Mouse (Mus musculus): Measurements from ENCODE around the gene Rps6kb2. TPM values are rescaled to one million over a fixed set of nuclear protein-coding genes. Genes with fewer than 3 reads are reported as not detected.

Rps6kb2 gene
- polyA plus RNA-seq, 1 experiment from 2014 or later: 51.6 TPM

- Histone ChIP-seq H3K4me2 (ENCODE audit: low read depth, low read length) (peak within 1 kb of the TSS; percentile 44), H3K9ac (ENCODE audit: low read length) (peak within 1 kb of the TSS; percentile 6), H3K4me3 (ENCODE audit: low read length) (peak within 1 kb of the TSS; percentile 8; the same call in 1 of the 2 replicates), H3K4me1 (replicated peaks; ENCODE audit: control insufficient read depth, insufficient read depth, low read length) (peaks cover 7% of the 10 kb centered on the region), H3K9me3 (ENCODE audit: control insufficient read depth, low read length) (no peaks in the 10 kb centered on the region), H3K27me3 (ENCODE audit: control insufficient read depth, insufficient read depth, low read depth, low read length) (no peaks in the 10 kb centered on the region), H3K27ac (ENCODE audit: low read length) (no peak within 1 kb of the TSS), H3K36me3 (ENCODE audit: control insufficient read depth, insufficient read depth, low read length) (no peaks in the 10 kb centered on the region)
- ATAC-seq (ENCODE audit: low read depth): peak; percentile 63
- 5% methylated on average over 11 of the region's 11 CpGs for WGBS
Observed at GRCm38 (mm10) chr19:4175368-4175947, 12.3 kb upstream of the Rps6kb2 start, which contains the start of gene Carns1. Gene Carns1 (minus strand): TSS chr19:4175479.

GRCm38 (mm10) chr19:4172925-4173324 lies 9.8 kb upstream of the Rps6kb2 start:
- Histone ChIP-seq H3K9me3 (ENCODE audit: control insufficient read depth, low read length) (no peaks in the 10 kb centered on the region), H3K27me3 (ENCODE audit: control insufficient read depth, insufficient read depth, low read depth, low read length) (no peaks in the 10 kb centered on the region), H3K36me3 (ENCODE audit: control insufficient read depth, insufficient read depth, low read length) (no peaks in the 10 kb centered on the region), H3K4me3 (ENCODE audit: low read length) (no peak overlapping the region), H3K9ac (ENCODE audit: low read length) (peak overlapping the region; percentile 5; the same call in 1 of the 2 replicates), H3K4me2 (ENCODE audit: low read depth, low read length) (no peak overlapping the region), H3K27ac (ENCODE audit: low read length) (no peak overlapping the region), H3K4me1 (replicated peaks; ENCODE audit: control insufficient read depth, insufficient read depth, low read length) (peaks cover 14% of the 10 kb centered on the region)
- WGBS: 58% methylated on average over 11 of the region's 11 CpGs
- no peak for ATAC-seq (ENCODE audit: low read depth)

DNA sequence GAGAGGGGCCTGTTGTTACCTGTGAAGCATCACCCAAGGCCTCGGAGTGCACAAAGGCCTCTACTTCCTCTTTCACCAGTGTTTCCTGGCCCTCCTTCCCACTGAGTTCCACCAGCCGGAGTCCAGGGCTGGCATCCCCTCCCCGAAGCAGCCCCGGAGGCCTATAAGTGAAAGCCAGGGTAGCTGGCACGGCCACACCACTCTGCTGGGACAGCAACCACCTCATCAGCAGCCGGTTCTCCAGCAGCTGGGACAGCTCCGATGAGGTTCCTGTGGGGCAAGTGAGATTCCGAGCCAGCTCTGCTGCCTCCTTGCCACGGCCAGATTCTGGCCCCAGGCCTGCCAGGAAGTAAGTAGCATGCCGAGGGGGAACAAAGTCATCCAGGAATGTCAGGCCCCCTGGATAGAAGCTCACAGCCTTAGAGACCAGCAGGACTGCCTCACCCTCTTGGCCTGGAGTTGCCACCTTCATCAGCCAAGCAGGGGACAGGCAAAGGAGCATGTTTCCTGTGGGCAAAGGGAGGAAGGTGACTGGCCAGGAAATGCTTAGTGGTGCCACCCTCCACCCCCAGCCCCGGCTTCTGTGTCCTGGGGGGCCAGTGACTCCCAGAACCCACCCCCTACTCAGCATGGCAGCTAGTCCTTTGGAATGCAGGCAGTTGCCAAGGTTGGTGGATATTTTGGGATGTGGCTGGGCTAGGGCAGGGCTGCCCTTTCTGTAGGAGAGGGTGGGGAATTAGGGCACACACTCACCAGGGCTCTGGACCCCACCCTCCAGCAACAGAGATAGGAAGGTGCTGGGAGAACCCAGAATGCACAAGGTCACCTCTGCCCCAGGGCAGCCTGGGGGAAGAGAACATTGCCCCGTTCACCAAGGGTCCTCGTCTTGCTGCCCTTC lies 8.5 kb upstream of the Rps6kb2 start:
- Histone ChIP-seq H3K27me3 (ENCODE audit: control insufficient read depth, insufficient read depth, low read depth, low read length) (no peaks in the 10 kb centered on the region), H3K36me3 (ENCODE audit: control insufficient read depth, insufficient read depth, low read length) (no peaks in the 10 kb centered on the region), H3K4me2 (ENCODE audit: low read depth, low read length) (no peak overlapping the region), H3K9me3 (ENCODE audit: control insufficient read depth, low read length) (no peaks in the 10 kb centered on the region), H3K4me1 (replicated peaks; ENCODE audit: control insufficient read depth, insufficient read depth, low read length) (peaks cover 14% of the 10 kb centered on the region), H3K27ac (ENCODE audit: low read length) (0 out of 2 replicates have a peak overlapping the region, but pooled peaks have one; percentile 27), H3K4me3 (ENCODE audit: low read length) (no peak overlapping the region), H3K9ac (ENCODE audit: low read length) (peak overlapping the region; percentile 25; the same call in 1 of the 2 replicates)
- 49% methylated on average over 13 of the region's 13 CpGs for WGBS
- no peak for ATAC-seq (ENCODE audit: low read depth)

- Histone ChIP-seq H3K27me3 (ENCODE audit: control insufficient read depth, insufficient read depth, low read depth, low read length) (no peaks in the 10 kb centered on the region), H3K9ac (ENCODE audit: low read length) (no peak overlapping the region), H3K27ac (ENCODE audit: low read length) (no peak overlapping the region), H3K4me2 (ENCODE audit: low read depth, low read length) (no peak overlapping the region), H3K4me1 (replicated peaks; ENCODE audit: control insufficient read depth, insufficient read depth, low read length) (peaks cover 14% of the 10 kb centered on the region), H3K4me3 (ENCODE audit: low read length) (no peak overlapping the region), H3K36me3 (ENCODE audit: control insufficient read depth, insufficient read depth, low read length) (no peaks in the 10 kb centered on the region), H3K9me3 (ENCODE audit: control insufficient read depth, low read length) (no peaks in the 10 kb centered on the region)
- 92% methylated on average over 10 of the region's 10 CpGs for WGBS
- no peak for ATAC-seq (ENCODE audit: low read depth)
Observed at GRCm38 (mm10) chr19:4170723-4171392, 7.7 kb upstream of the Rps6kb2 start.

- no peaks in the 10 kb centered on the region for H3K9me3 ChIP-seq (ENCODE audit: control insufficient read depth, low read length)
- WGBS: 5% methylated on average over 27 of the region's 27 CpGs
- peak overlapping the region; percentile 70 for H3K4me2 ChIP-seq (ENCODE audit: low read depth, low read length)
- no peaks in the 10 kb centered on the region for H3K27me3 ChIP-seq (ENCODE audit: control insufficient read depth, insufficient read depth, low read depth, low read length)
- H3K9ac ChIP-seq (ENCODE audit: low read length): peak overlapping the region; percentile 82
- peak overlapping the region; percentile 77 for H3K27ac ChIP-seq (ENCODE audit: low read length)
- ATAC-seq (ENCODE audit: low read depth): peak; percentile 58
- no peaks in the 10 kb centered on the region for H3K36me3 ChIP-seq (ENCODE audit: control insufficient read depth, insufficient read depth, low read length)
- H3K4me3 ChIP-seq (ENCODE audit: low read length): peak overlapping the region; percentile 49
- H3K4me1 ChIP-seq (replicated peaks; ENCODE audit: control insufficient read depth, insufficient read depth, low read length): peaks cover 14% of the 10 kb centered on the region
Observed at GRCm38 (mm10) chr19:4169810-4170209, 6.7 kb upstream of the Rps6kb2 start.

- under 1% methylated on average over 43 of the region's 43 CpGs for WGBS
- no peaks in the 10 kb centered on the region for H3K36me3 ChIP-seq (ENCODE audit: control insufficient read depth, insufficient read depth, low read length)
- peak; percentile 96 for ATAC-seq (ENCODE audit: low read depth)
- H3K9ac ChIP-seq (ENCODE audit: low read length): peak overlapping the region; percentile 82
- H3K27me3 ChIP-seq (ENCODE audit: control insufficient read depth, insufficient read depth, low read depth, low read length): no peaks in the 10 kb centered on the region
- peak overlapping the region; percentile 49 for H3K4me3 ChIP-seq (ENCODE audit: low read length)
- peak overlapping the region; percentile 77 for H3K27ac ChIP-seq (ENCODE audit: low read length)
- H3K4me2 ChIP-seq (ENCODE audit: low read depth, low read length): peak overlapping the region; percentile 70
- H3K4me1 ChIP-seq (replicated peaks; ENCODE audit: control insufficient read depth, insufficient read depth, low read length): peaks cover 14% of the 10 kb centered on the region
- no peaks in the 10 kb centered on the region for H3K9me3 ChIP-seq (ENCODE audit: control insufficient read depth, low read length)
Observed at GRCm38 (mm10) chr19:4169378-4169784, 6.2 kb upstream of the Rps6kb2 start.

DNA sequence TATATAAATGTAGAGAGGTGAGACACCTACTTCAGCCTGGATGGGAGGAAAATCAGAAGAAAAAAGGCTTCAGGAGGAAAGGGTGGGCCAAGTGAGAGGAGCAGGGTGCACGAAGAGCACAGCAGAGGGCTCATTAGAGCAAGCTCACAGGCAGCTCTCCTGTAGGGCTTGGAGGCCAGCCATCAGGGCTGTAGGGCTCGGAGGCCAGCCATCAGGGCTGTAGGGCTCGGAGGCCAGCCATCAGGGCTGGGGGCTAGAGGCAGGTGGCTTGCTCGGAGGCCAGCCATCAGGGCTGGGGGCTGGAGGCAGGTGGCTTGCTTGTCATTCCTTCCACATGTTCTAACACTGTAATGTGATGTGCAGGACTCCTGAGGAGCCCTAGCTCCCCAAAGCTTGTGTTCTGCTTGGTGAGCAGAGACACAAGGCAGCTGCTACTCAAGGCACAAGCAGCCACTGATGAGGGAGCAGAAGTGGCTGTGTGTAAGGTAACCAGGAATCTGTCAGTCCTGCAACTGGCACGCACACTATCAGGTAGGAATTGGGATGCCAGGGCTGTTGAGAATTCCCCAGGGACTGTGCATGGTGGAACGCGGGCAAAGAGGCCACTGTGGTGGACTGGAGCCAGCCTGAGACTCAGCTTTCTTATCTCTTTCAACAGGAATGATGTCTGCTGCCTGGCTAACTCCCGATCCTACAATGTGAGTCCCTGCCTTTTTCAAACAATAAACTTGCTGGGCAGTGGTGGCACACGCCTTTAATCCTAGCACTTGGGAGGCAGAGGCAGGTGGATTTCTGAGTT lies 3.7 kb upstream of the Rps6kb2 start:
- Histone ChIP-seq H3K36me3 (ENCODE audit: control insufficient read depth, insufficient read depth, low read length) (no peaks in the 10 kb centered on the region), H3K27me3 (ENCODE audit: control insufficient read depth, insufficient read depth, low read depth, low read length) (no peaks in the 10 kb centered on the region), H3K27ac (ENCODE audit: low read length) (no peak overlapping the region), H3K9ac (ENCODE audit: low read length) (no peak overlapping the region), H3K9me3 (ENCODE audit: control insufficient read depth, low read length) (no peaks in the 10 kb centered on the region), H3K4me3 (ENCODE audit: low read length) (no peak overlapping the region), H3K4me2 (ENCODE audit: low read depth, low read length) (no peak overlapping the region), H3K4me1 (replicated peaks; ENCODE audit: control insufficient read depth, insufficient read depth, low read length) (peaks cover 25% of the 10 kb centered on the region)
- ATAC-seq (ENCODE audit: low read depth): no peak
- whole genome bisulfite sequencing: 64% methylated on average over 9 of the region's 9 CpGs

DNA sequence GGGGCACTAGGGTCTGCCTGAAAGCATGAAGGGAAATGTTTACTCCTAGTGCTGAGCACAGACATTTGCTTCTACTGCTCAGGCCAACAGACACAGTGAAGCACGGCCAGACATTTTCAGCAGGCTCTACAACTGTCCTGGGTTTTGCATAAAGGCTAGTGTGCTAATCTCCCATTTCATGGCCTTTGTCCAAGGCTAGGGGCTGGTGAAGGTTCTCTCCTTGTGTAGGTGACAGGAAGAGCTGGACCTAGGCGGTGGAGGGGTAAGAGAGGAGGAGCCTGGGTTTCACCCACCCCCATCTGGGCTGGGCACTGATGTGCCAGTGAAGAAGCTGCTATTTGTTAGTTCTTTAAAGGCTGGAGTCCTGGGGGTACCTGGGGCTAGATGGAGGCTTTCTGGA lies 1.6 kb upstream of the Rps6kb2 start:
- H3K9ac ChIP-seq (ENCODE audit: low read length): no peak overlapping the region
- no peaks in the 10 kb centered on the region for H3K9me3 ChIP-seq (ENCODE audit: control insufficient read depth, low read length)
- ATAC-seq (ENCODE audit: low read depth): no peak
- H3K4me2 ChIP-seq (ENCODE audit: low read depth, low read length): no peak overlapping the region
- no peak overlapping the region for H3K4me3 ChIP-seq (ENCODE audit: low read length)
- no peaks in the 10 kb centered on the region for H3K27me3 ChIP-seq (ENCODE audit: control insufficient read depth, insufficient read depth, low read depth, low read length)
- WGBS: 73% methylated on average over 2 of the region's 2 CpGs
- peaks cover 10% of the 10 kb centered on the region; the same call in 1 of the 2 replicates for H3K36me3 ChIP-seq (ENCODE audit: control insufficient read depth, insufficient read depth, low read length)
- peaks cover 12% of the 10 kb centered on the region for H3K4me1 ChIP-seq (replicated peaks; ENCODE audit: control insufficient read depth, insufficient read depth, low read length)
- no peak overlapping the region for H3K27ac ChIP-seq (ENCODE audit: low read length)

Measured in lung, embryonic 16.5 days (tissue).